Mouse (Mus musculus) cortical plate, adult 2 months (tissue): ENCODE measurements around the gene Dnmt1.

Experiments used
- CTCF ChIP-seq: fragments of 200-500 bp; IDR thresholded peaks from 2 replicates; pipeline ENCODE4 v1.5.1; 2011; ENCODE audit warnings: mild to moderate bottlenecking, control low read depth, low read length; ENCODE audit not compliant: insufficient read depth; ENCODE audit errors: extremely low read depth
- POLR2A ChIP-seq: fragments of 200-500 bp; IDR thresholded peaks from 2 replicates; pipeline ENCODE4 v1.6.1; 2011; ENCODE audit warnings: mild to moderate bottlenecking, low read length, control low read depth; ENCODE audit not compliant: insufficient read depth; ENCODE audit errors: extremely low read depth

GRCm38 (mm10) chr9:20862225-20862624, 97.5 kb downstream of the Dnmt1 start:
- TF ChIP-seq CTCF (no peak), POLR2A (no peak)
